Mouse (Mus musculus) kidney, adult 2 months (tissue): ENCODE data around the gene Ring1.

Experiments used
- CTCF ChIP-seq: fragments of 200-500 bp; conservative IDR thresholded peaks from 2 replicates; pipeline ENCODE4 v1.5.1; 2011; ENCODE audit warnings: low read depth, mild to moderate bottlenecking, control low read depth, low read length, moderate library complexity, mixed read lengths; ENCODE audit not compliant: insufficient read depth, insufficient read length
- POLR2A ChIP-seq: fragments of 200-500 bp; IDR thresholded peaks from one replicate; pipeline ENCODE4 v1.6.1; 2011; ENCODE audit warnings: low read depth, low read length, control low read depth

GRCm38 (mm10) chr17:34045941-34046340 is 21.5 kb upstream of the Ring1 start:
- TF ChIP-seq POLR2A (no peak), CTCF (no peak)
